Mouse (Mus musculus): ENCODE measurements around the gene Unc13a. TPM values are rescaled to one million over a fixed set of nuclear protein-coding genes. Genes with fewer than 3 reads are reported as not detected.

Unc13a gene
- polyA plus RNA-seq, 1 experiment from 2014 or later = 2.5 TPM

- no peak for TF ChIP-seq CTCF (IDR thresholded peaks at IDR 0.05)
- CTCF ChIA-PET = no interaction called here
- H3K27me3 ChIP-seq = peaks cover 2% of the 10 kb centered on the region
- in situ Hi-C loops (cut with MboI; ENCODE audit: low pct_unique_long_range_greater_than_20kb) = no loop called here
- ATAC-seq (no peak), DNase-seq (ENCODE audit: low read depth, low spot score) (no peak)
- POLR2A ChIA-PET = no interaction called here
Observed at GRCm38 (mm10) chr8:71687616-71688015, 16.1 kb upstream of the Unc13a start.

- H3K27me3 ChIP-seq = no peaks in the 10 kb centered on the region
- POLR2A ChIA-PET = no interaction called here
- DNase-seq (ENCODE audit: low read depth, low spot score) (no peak), ATAC-seq (no peak)
- in situ Hi-C loops (cut with MboI; ENCODE audit: low pct_unique_long_range_greater_than_20kb) = no loop called here
- TF ChIP-seq CTCF (IDR thresholded peaks at IDR 0.05) = no peak
- CTCF ChIA-PET = interaction anchor here (1.8 kb wide), 1 partner anchor 16 kb away, joined by 5 read pairs; no protein-coding TSS in a partner anchor
Observed at GRCm38 (mm10) chr8:71686143-71686734, 14.7 kb upstream of the Unc13a start.

GRCm38 (mm10) chr8:71685573-71685972, 14.0 kb upstream of the Unc13a start:
- ATAC-seq (no peak), DNase-seq (ENCODE audit: low read depth, low spot score) (no peak)
- TF ChIP-seq CTCF (IDR thresholded peaks at IDR 0.05) = no peak
- H3K27me3 ChIP-seq = no peaks in the 10 kb centered on the region
- in situ Hi-C loops (cut with MboI; ENCODE audit: low pct_unique_long_range_greater_than_20kb) = no loop called here
- ChIA-PET CTCF (interaction anchor here (1.8 kb wide), 1 partner anchor 17 kb away, joined by 5 read pairs; no protein-coding TSS in a partner anchor), POLR2A (no interaction called here)

- POLR2A ChIA-PET = no interaction called here
- no peaks in the 10 kb centered on the region for H3K27me3 ChIP-seq
- ATAC-seq = no peak
- in situ Hi-C loops (cut with MboI; ENCODE audit: low pct_unique_long_range_greater_than_20kb) = no loop called here
- CTCF ChIA-PET = interaction anchor here (1.8 kb wide), 1 partner anchor 18 kb away, joined by 5 read pairs; no protein-coding TSS in a partner anchor
- DNase-seq (ENCODE audit: low read depth, low spot score) = no peak
- TF ChIP-seq CTCF (IDR thresholded peaks at IDR 0.05) = no peak
Observed at GRCm38 (mm10) chr8:71684701-71685100, 13.1 kb upstream of the Unc13a start.

- no peaks in the 10 kb centered on the region for H3K27me3 ChIP-seq
- in situ Hi-C loops (cut with MboI; ENCODE audit: low pct_unique_long_range_greater_than_20kb) = no loop called here
- TF ChIP-seq CTCF (IDR thresholded peaks at IDR 0.05) = no peak
- ChIA-PET CTCF (interaction anchor here (1.0 kb wide), 1 partner anchor 12 kb away, joined by 4 read pairs; no protein-coding TSS in a partner anchor), POLR2A (interaction anchor here (0.6 kb wide), 1 partner anchor 213 kb away, joined by 3 read pairs; no protein-coding TSS in a partner anchor)
- DNase-seq (ENCODE audit: low read depth, low spot score) = no peak
- ATAC-seq = no peak
Observed at GRCm38 (mm10) chr8:71682832-71683231, 11.3 kb upstream of the Unc13a start.

- TF ChIP-seq CTCF (IDR thresholded peaks at IDR 0.05) = no peak
- peak; percentile 96 for DNase-seq (ENCODE audit: low read depth, low spot score)
- in situ Hi-C loops (cut with MboI; ENCODE audit: low pct_unique_long_range_greater_than_20kb) = no loop called here
- no peaks in the 10 kb centered on the region for H3K27me3 ChIP-seq
- ATAC-seq = peak; percentile 94
- CTCF ChIA-PET = interaction anchor here (0.8 to 1.1 kb wide), 4 partner anchors 9 to 28 kb away, joined by 3 to 5 read pairs (median 4); partner anchors contain the start of gene Unc13a
- POLR2A ChIA-PET = interaction anchor here (0.5 kb wide), 1 partner anchor 664 kb away, joined by 3 read pairs; no protein-coding TSS in a partner anchor
Observed at GRCm38 (mm10) chr8:71681369-71681915, 9.9 kb upstream of the Unc13a start.

GRCm38 (mm10) chr8:71680471-71680870, 8.9 kb upstream of the Unc13a start:
- DNase-seq (ENCODE audit: low read depth, low spot score) (no peak), ATAC-seq (no peak)
- no peak for TF ChIP-seq CTCF (IDR thresholded peaks at IDR 0.05)
- CTCF ChIA-PET = interaction anchor here (0.7 to 0.8 kb wide), 2 partner anchors 29 to 444 kb away, joined by 3 read pairs; no protein-coding TSS in a partner anchor
- in situ Hi-C loops (cut with MboI; ENCODE audit: low pct_unique_long_range_greater_than_20kb) = no loop called here
- POLR2A ChIA-PET = interaction anchor here (0.6 kb wide), 1 partner anchor 9 kb away, joined by 3 read pairs; the partner anchor contains the start of gene Unc13a
- no peaks in the 10 kb centered on the region for H3K27me3 ChIP-seq

GRCm38 (mm10) chr8:71679550-71680168, 8.1 kb upstream of the Unc13a start:
- DNase-seq (ENCODE audit: low read depth, low spot score) (no peak), ATAC-seq (no peak)
- in situ Hi-C loops (cut with MboI; ENCODE audit: low pct_unique_long_range_greater_than_20kb) = no loop called here
- CTCF ChIA-PET = no interaction called here
- POLR2A ChIA-PET = no interaction called here
- TF ChIP-seq CTCF (IDR thresholded peaks at IDR 0.05) = no peak
- H3K27me3 ChIP-seq = no peaks in the 10 kb centered on the region

- no peaks in the 10 kb centered on the region for H3K27me3 ChIP-seq
- ATAC-seq = no peak
- POLR2A ChIA-PET = no interaction called here
- no peak for DNase-seq (ENCODE audit: low read depth, low spot score)
- CTCF ChIA-PET = no interaction called here
- TF ChIP-seq CTCF (IDR thresholded peaks at IDR 0.05) = no peak
- in situ Hi-C loops (cut with MboI; ENCODE audit: low pct_unique_long_range_greater_than_20kb) = no loop called here
Observed at GRCm38 (mm10) chr8:71679116-71679515, 7.6 kb upstream of the Unc13a start.

GRCm38 (mm10) chr8:71678216-71678615, 6.7 kb upstream of the Unc13a start:
- no peak for TF ChIP-seq CTCF (IDR thresholded peaks at IDR 0.05)
- no peaks in the 10 kb centered on the region for H3K27me3 ChIP-seq
- DNase-seq (ENCODE audit: low read depth, low spot score) (no peak), ATAC-seq (no peak)
- POLR2A ChIA-PET = no interaction called here
- CTCF ChIA-PET = no interaction called here
- in situ Hi-C loops (cut with MboI; ENCODE audit: low pct_unique_long_range_greater_than_20kb) = no loop called here

GRCm38 (mm10) chr8:71677555-71677954, 6.0 kb upstream of the Unc13a start:
- TF ChIP-seq CTCF (IDR thresholded peaks at IDR 0.05) = no peak
- no peaks in the 10 kb centered on the region for H3K27me3 ChIP-seq

More at GRCm38 (mm10) chr8:71677555-71677954, 6.0 kb upstream of the Unc13a start:
- in situ Hi-C loops (cut with MboI; ENCODE audit: low pct_unique_long_range_greater_than_20kb) = no loop called here
- DNase-seq (ENCODE audit: low read depth, low spot score) (no peak), ATAC-seq (no peak)
- CTCF ChIA-PET = interaction anchor here (0.9 kb wide), 1 partner anchor 17 kb away, joined by 4 read pairs; no protein-coding TSS in a partner anchor
- POLR2A ChIA-PET = no interaction called here
